Mouse (Mus musculus) gastrocnemius, adult 8-10 months (tissue): ENCODE measurements around the gene Stap2. TPM values are rescaled to one million over a fixed set of nuclear protein-coding genes. Genes with fewer than 3 reads are reported as not detected.
A peak's percentile ranks its signal among the peaks of the same experiment; 100 is the strongest.

Experiments used
- DNase-seq, 2 experiments: peaks; one replicate each; pipeline ENCODE4 v3.0.0; 2022; ENCODE audit warnings: low spot score in 2 of 2
- total RNA-seq, 4 experiments: library from RNA; stranded (reverse); gene quantifications; 2 replicates each; pipeline ENCODE4 v1.2.4; 2022

The Stap2 gene
- total RNA-seq, 4 experiments from 2014 or later, result 1.7 to 3.2 (median 2.6) TPM

- DNase-seq, result no peak
These were observed 2.3 kb upstream of the Stap2 start for GRCm38 (mm10) chr17:56007444-56008355.

GRCm38 (mm10) chr17:56006956-56007355 lies 1.6 kb upstream of the Stap2 start:
- DNase-seq, result no peak

DNA sequence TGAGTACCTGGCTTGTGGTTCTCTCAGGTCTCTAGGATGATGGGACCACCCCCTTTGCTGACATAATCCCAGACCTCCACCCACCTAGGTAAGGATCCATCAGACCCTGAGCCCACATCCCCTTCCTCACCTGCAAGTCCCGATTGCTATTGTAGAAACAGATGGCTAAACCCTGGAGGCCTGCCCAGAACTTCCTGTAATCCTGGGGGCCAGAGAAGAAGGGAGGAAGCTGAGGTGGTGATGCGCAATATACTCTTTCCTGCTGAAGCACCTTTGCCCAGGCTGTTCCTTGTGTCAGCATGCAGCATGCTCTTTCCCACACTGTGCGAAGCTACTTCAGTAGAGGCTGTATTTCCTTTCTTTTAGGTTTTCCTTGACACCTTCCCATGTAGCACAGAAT lies 2.4 kb downstream of the Stap2 start:
- no peak for DNase-seq

DNA sequence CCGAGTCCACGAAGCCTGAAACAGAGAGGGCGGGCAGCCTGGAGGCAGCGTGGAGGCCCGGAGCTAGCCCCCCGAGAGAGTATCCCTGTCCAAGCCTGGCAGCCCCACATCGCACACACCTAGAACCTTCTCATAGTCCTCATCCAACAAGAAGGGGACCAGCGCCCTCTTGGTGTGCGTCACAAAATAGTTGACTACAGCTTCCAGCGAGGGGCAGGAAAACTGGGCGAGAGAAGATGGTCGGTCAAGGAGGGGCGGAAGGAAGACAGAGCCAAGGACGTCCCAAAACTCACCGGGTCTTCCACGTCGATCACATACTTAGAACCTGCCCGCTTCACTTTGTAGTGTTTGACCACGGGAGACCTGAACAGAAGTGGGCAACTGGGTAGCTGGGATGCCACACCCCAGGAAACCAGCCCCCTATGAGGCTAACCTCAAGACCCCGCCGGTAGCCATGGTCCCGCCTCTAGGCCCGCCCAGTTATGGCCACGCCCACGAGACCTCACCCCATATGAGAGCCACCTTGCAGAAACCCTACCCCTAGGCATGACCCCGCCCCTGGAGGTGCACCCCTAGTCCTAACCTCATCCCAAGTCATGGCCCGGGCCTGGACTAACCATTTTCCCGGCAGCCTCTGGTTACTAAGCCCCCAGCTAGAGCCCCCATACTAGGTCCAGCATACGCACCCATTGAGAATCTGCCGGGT lies 5.4 kb downstream of the Stap2 start:
- DNase-seq, result no peak

DNA sequence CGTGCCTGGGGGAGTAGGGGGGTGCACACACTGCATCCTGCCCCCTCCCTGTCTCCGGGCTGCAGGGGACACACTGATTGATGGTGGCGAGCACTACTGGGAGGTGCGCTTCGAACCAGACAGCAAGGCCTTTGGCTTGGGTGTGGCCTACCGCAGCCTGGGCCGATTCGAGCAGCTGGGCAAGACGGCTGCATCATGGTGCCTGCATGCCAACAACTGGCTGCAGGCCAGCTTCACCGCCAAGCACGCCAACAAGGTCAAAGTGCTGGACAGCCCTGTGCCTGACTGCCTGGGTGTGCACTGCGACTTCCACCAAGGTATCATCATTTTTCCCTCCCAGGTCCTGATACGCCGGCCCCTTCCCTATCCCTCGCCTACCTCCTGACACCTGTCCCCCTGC lies 9.4 kb downstream of the Stap2 start:
- DNase-seq, result peak in 1 of 2 experiments; percentile 45

DNA sequence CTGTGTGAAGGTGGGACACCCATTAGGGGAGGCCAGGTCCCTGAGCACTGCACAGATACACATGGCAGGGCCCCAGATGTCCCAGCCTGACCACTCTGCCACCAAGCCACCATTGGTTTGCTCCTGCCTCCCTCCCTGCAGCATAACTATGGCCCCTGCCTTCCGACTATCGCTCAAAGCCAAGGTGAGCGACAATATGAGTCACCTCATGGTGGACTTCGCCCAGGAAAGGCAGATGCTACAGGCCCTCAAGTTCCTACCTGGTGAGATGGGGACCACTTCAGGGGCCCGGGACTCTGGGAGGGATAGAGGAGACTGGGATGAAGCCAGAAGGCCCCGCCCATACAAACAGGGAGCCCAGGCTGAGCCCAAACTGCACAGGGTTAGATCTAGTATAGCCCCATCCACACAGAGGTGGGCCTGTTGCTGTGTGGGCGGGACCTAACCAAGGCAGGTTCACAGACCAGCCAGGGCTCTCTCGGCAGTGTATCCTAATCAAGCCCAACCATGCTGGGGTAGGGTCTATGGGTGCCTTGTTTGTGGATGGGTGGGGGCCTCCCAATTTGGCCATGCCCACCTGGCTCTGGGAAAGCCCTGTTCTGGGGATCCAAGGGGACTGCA lies 15.0 kb downstream of the Stap2 start:
- no peak for DNase-seq

DNA sequence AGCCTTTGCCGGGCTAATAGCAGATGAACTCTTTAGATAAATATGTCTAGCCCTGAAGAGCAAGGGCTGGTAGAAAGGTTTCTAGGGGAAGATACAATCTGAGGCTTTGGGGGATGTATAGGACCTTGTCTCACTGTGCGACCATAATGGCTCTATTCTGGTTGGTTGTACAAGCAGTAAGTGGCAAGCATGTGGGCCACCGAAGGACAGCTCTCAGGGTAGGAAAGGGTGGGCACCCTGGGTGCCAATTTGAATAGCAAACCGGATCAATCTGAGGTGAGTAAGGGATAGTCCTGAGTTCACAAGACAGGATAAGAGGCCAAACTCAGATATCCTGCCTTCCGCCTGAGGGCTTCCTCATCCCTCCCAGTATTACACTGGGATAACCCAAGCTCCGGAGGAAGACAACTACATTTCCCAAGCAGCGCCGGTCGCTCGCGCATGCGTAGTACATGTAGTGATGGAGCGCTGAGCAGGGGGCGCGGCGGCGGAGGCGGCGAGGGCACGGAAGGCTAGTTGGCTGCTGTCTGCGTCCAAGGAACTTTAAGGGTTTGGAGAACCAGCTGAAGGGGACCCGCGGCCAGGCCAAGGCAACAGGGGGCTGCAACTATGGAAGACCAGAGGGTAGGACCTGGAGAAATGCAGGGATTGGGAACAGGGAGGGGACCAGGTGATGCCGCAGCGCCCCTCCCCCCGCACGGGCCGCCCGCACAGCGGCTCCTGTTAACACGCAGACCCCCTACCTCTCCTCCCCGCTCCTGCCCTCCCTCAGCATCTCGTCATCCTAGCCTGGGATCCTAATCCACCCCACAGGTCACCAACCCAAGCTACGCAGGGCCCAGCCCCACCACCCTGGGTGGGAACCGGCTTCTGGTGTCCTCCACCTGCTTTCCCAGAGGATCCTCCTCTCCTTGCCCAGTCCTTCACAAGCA lies 19.1 kb downstream of the Stap2 start, which contains the start of gene Fsd1:
Gene Fsd1, plus strand, starts transcription at position 480 of the 932 bp plus-strand sequence.
- no peak for DNase-seq

- no peak for DNase-seq
These were observed 28.1 kb downstream of the Stap2 start for GRCm38 (mm10) chr17:55977301-55977700.

GRCm38 (mm10) chr17:55976255-55976862 lies 29.0 kb downstream of the Stap2 start:
- peak; percentile 59 to 62 for DNase-seq

DNA sequence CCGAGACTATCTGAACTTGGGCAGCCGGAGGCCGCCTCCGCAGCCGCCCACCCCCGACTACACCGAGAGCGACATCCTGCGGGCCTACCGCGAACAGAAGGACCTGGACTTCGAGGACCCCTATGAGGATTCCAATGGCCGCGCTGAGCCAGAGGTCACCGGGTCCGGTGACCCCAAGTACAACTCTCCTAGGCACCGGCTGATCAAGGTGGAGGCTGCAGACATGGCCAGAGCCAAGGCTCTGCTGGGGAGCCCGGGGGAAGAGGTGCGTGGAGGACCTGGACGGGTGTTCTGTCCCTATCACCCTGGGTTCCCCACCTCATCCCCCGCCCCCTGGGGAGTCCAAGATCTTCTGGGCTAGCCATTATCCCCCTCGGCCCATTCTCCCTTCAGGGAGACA lies 33.9 kb downstream of the Stap2 start:
- no peak for DNase-seq

GRCm38 (mm10) chr17:55969966-55970891 lies 35.2 kb downstream of the Stap2 start, which contains the start of gene Shd:
Gene Shd (plus strand): TSS chr17:55970467.
- DNase-seq, result no peak

DNA sequence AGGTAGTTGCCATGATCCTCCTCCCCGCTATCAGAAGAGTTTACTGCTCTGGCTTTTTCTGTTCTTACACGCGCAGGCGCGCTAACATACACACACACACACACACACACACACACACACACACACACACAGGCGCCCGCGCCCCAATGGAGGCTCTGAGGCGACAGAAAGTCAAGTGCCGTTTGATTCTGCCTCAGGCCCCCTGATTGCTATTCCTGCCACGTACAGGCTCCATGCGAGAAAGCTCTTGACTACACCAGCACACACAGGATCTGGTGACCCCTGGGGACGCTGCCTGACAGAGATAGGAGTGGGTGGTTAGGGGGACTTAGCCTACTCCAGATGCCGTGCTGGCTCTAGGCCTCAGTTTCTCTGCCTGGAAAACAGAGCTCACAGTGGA lies 35.8 kb downstream of the Stap2 start:
- no peak for DNase-seq

GRCm38 (mm10) chr17:55968210-55968609 lies 37.2 kb downstream of the Stap2 start:
- no peak for DNase-seq

DNA sequence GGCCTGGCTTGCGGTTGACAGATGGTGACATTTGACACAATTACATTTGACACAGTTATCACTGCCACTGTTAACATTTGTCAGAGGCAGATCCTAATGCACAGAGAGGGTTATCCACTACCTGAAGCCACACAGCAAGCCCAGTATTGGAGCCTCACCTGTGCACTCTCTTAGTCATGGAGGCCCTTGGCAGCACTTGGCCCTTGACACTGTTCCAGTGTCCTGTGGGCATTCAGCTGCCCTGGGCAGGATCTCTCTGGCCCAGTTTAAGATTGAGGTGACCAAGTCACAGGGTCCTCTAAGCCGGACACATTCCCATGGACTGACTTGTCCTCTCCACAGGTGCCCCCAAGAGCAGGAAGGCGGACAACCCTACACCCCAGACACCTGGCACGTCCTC lies 38.2 kb downstream of the Stap2 start:
- no peak for DNase-seq

GRCm38 (mm10) chr17:55964996-55965395 lies 40.4 kb downstream of the Stap2 start:
- no peak for DNase-seq

GRCm38 (mm10) chr17:55964496-55964895 lies 40.9 kb downstream of the Stap2 start:
- no peak for DNase-seq

GRCm38 (mm10) chr17:55963171-55963570 lies 42.2 kb downstream of the Stap2 start:
- DNase-seq, result peak in 1 of 2 experiments; percentile 2

GRCm38 (mm10) chr17:55961631-55962030 lies 43.8 kb downstream of the Stap2 start:
- DNase-seq, result no peak

GRCm38 (mm10) chr17:55960791-55961190 lies 44.6 kb downstream of the Stap2 start:
- no peak for DNase-seq
